Mouse (Mus musculus): ENCODE results near the gene Kdm4d. TPM values are rescaled to one million over a fixed set of nuclear protein-coding genes. Genes with fewer than 3 reads are reported as not detected.

Kdm4d gene
- polyA plus RNA-seq (2014; fragmentation: Nextera tagmentation; extraction: Ambion mirVana): 0.45 and 0.98 TPM in 2 replicates

GRCm38 (mm10) chr9:14500023-14500915, at the start of gene Kdm4d, which contains the start of gene Cwc15:
TSS of gene Kdm4d (minus strand) at chr9:14500482.
TSS of gene Cwc15 (plus strand) at chr9:14500617.
- H3K27ac ChIP-seq (replicated peaks; ENCODE audit: low read depth, low read length): peak within 1 kb of the TSS; percentile 70
- H3K9me3 ChIP-seq (ENCODE audit: control insufficient read depth, low read length): no peaks in the 10 kb centered on the region
- H3K27me3 ChIP-seq (ENCODE audit: control insufficient read depth, insufficient read depth, low read length): no peaks in the 10 kb centered on the region
- peak within 1 kb of the TSS; percentile 86 for H3K4me2 ChIP-seq (ENCODE audit: low read length)
- peak within 1 kb of the TSS; percentile 80 for H3K4me3 ChIP-seq (replicated peaks; ENCODE audit: low read depth, low read length)
- WGBS: under 1% methylated on average over 59 of the region's 59 CpGs
- DNase-seq (peak; percentile 99), ATAC-seq (ENCODE audit: low FRiP score, low TSS enrichment) (peak; percentile 98)
- peak within 1 kb of the TSS; percentile 74 for H3K9ac ChIP-seq (replicated peaks; ENCODE audit: low read length)
- peaks cover 9% of the 10 kb centered on the region; the same call in 1 of the 2 replicates for H3K4me1 ChIP-seq (ENCODE audit: control insufficient read depth, insufficient read depth, low read length)
- peaks cover 27% of the 10 kb centered on the region for H3K36me3 ChIP-seq (ENCODE audit: control insufficient read depth, insufficient read depth, low read length)

- Histone ChIP-seq H3K9me3 (ENCODE audit: control insufficient read depth, low read length) (no peaks in the 10 kb centered on the region), H3K4me1 (ENCODE audit: control insufficient read depth, insufficient read depth, low read length) (no peaks in the 10 kb centered on the region), H3K27ac (replicated peaks; ENCODE audit: low read depth, low read length) (no peak overlapping the region), H3K36me3 (ENCODE audit: control insufficient read depth, insufficient read depth, low read length) (peaks cover 74% of the 10 kb centered on the region), H3K9ac (replicated peaks; ENCODE audit: low read length) (no peak overlapping the region), H3K27me3 (ENCODE audit: control insufficient read depth, insufficient read depth, low read length) (no peaks in the 10 kb centered on the region), H3K4me2 (ENCODE audit: low read length) (no peak overlapping the region), H3K4me3 (replicated peaks; ENCODE audit: low read depth, low read length) (no peak overlapping the region)
- WGBS: 86% methylated on average over 11 of the region's 11 CpGs
- no peak; the same call in 1 of the 2 replicates for ATAC-seq (ENCODE audit: low FRiP score, low TSS enrichment)
- DNase-seq: no peak
Measured at GRCm38 (mm10) chr9:14548366-14548761, 48.1 kb upstream of the Kdm4d start.

- ATAC-seq (ENCODE audit: low FRiP score, low TSS enrichment) (no peak), DNase-seq (no peak)
- no peaks in the 10 kb centered on the region for H3K4me1 ChIP-seq (ENCODE audit: control insufficient read depth, insufficient read depth, low read length)
- no peaks in the 10 kb centered on the region for H3K27me3 ChIP-seq (ENCODE audit: control insufficient read depth, insufficient read depth, low read length)
- H3K9ac ChIP-seq (replicated peaks; ENCODE audit: low read length): no peak overlapping the region
- no peak overlapping the region for H3K4me3 ChIP-seq (replicated peaks; ENCODE audit: low read depth, low read length)
- H3K9me3 ChIP-seq (ENCODE audit: control insufficient read depth, low read length): no peaks in the 10 kb centered on the region
- peaks cover 69% of the 10 kb centered on the region for H3K36me3 ChIP-seq (ENCODE audit: control insufficient read depth, insufficient read depth, low read length)
- H3K27ac ChIP-seq (replicated peaks; ENCODE audit: low read depth, low read length): no peak overlapping the region
- H3K4me2 ChIP-seq (ENCODE audit: low read length): no peak overlapping the region
- 89% methylated on average over 12 of the region's 12 CpGs for WGBS
Measured at GRCm38 (mm10) chr9:14547584-14548365, 47.5 kb upstream of the Kdm4d start.

GRCm38 (mm10) chr9:14544034-14544757, 43.9 kb upstream of the Kdm4d start:
- peaks cover 52% of the 10 kb centered on the region for H3K36me3 ChIP-seq (ENCODE audit: control insufficient read depth, insufficient read depth, low read length)
- H3K27ac ChIP-seq (replicated peaks; ENCODE audit: low read depth, low read length): no peak overlapping the region
- no peak overlapping the region for H3K4me2 ChIP-seq (ENCODE audit: low read length)
- no peaks in the 10 kb centered on the region for H3K27me3 ChIP-seq (ENCODE audit: control insufficient read depth, insufficient read depth, low read length)
- H3K4me3 ChIP-seq (replicated peaks; ENCODE audit: low read depth, low read length): no peak overlapping the region
- DNase-seq (no peak), ATAC-seq (ENCODE audit: low FRiP score, low TSS enrichment) (no peak)
- no peaks in the 10 kb centered on the region for H3K9me3 ChIP-seq (ENCODE audit: control insufficient read depth, low read length)
- no peaks in the 10 kb centered on the region for H3K4me1 ChIP-seq (ENCODE audit: control insufficient read depth, insufficient read depth, low read length)
- H3K9ac ChIP-seq (replicated peaks; ENCODE audit: low read length): no peak overlapping the region
- 65% methylated on average over 9 of the region's 9 CpGs for WGBS

GRCm38 (mm10) chr9:14534833-14535456, 34.7 kb upstream of the Kdm4d start:
- DNase-seq: no peak
- Histone ChIP-seq H3K4me1 (ENCODE audit: control insufficient read depth, insufficient read depth, low read length) (no peaks in the 10 kb centered on the region), H3K36me3 (ENCODE audit: control insufficient read depth, insufficient read depth, low read length) (peaks cover 5% of the 10 kb centered on the region; the same call in 1 of the 2 replicates), H3K4me3 (replicated peaks; ENCODE audit: low read depth, low read length) (no peak overlapping the region), H3K9me3 (ENCODE audit: control insufficient read depth, low read length) (no peaks in the 10 kb centered on the region), H3K4me2 (ENCODE audit: low read length) (no peak overlapping the region), H3K9ac (replicated peaks; ENCODE audit: low read length) (no peak overlapping the region), H3K27ac (replicated peaks; ENCODE audit: low read depth, low read length) (no peak overlapping the region), H3K27me3 (ENCODE audit: control insufficient read depth, insufficient read depth, low read length) (no peaks in the 10 kb centered on the region)
- WGBS: 88% methylated on average over 9 of the region's 9 CpGs
- no peak for ATAC-seq (ENCODE audit: low FRiP score, low TSS enrichment)

- no peak for DNase-seq
- no peak overlapping the region for H3K9ac ChIP-seq (replicated peaks; ENCODE audit: low read length)
- ATAC-seq (ENCODE audit: low FRiP score, low TSS enrichment): no peak
Measured at GRCm38 (mm10) chr9:14533659-14534058, 33.4 kb upstream of the Kdm4d start.

GRCm38 (mm10) chr9:14532283-14532682, 32.0 kb upstream of the Kdm4d start:
- no peaks in the 10 kb centered on the region for H3K27me3 ChIP-seq (ENCODE audit: control insufficient read depth, insufficient read depth, low read length)
- no peak overlapping the region for H3K27ac ChIP-seq (replicated peaks; ENCODE audit: low read depth, low read length)
- H3K9ac ChIP-seq (replicated peaks; ENCODE audit: low read length): no peak overlapping the region
- H3K9me3 ChIP-seq (ENCODE audit: control insufficient read depth, low read length): no peaks in the 10 kb centered on the region
- no peak overlapping the region for H3K4me3 ChIP-seq (replicated peaks; ENCODE audit: low read depth, low read length)
- H3K36me3 ChIP-seq (ENCODE audit: control insufficient read depth, insufficient read depth, low read length): no peaks in the 10 kb centered on the region
- WGBS: 3% methylated on average over 3 of the region's 3 CpGs
- peak; percentile 39 for DNase-seq
- no peak overlapping the region for H3K4me2 ChIP-seq (ENCODE audit: low read length)
- peak; percentile 66; the same call in 1 of the 2 replicates for ATAC-seq (ENCODE audit: low FRiP score, low TSS enrichment)
- no peaks in the 10 kb centered on the region for H3K4me1 ChIP-seq (ENCODE audit: control insufficient read depth, insufficient read depth, low read length)

More at GRCm38 (mm10) chr9:14533659-14534058, 33.4 kb upstream of the Kdm4d start:
- no peaks in the 10 kb centered on the region for H3K4me1 ChIP-seq (ENCODE audit: control insufficient read depth, insufficient read depth, low read length)
- WGBS: 93% methylated on average over 2 of the region's 2 CpGs
- no peaks in the 10 kb centered on the region for H3K27me3 ChIP-seq (ENCODE audit: control insufficient read depth, insufficient read depth, low read length)
- H3K4me2 ChIP-seq (ENCODE audit: low read length): no peak overlapping the region
- H3K9me3 ChIP-seq (ENCODE audit: control insufficient read depth, low read length): no peaks in the 10 kb centered on the region
- H3K4me3 ChIP-seq (replicated peaks; ENCODE audit: low read depth, low read length): no peak overlapping the region
- H3K27ac ChIP-seq (replicated peaks; ENCODE audit: low read depth, low read length): no peak overlapping the region
- no peaks in the 10 kb centered on the region for H3K36me3 ChIP-seq (ENCODE audit: control insufficient read depth, insufficient read depth, low read length)

GRCm38 (mm10) chr9:14530004-14530403, 29.7 kb upstream of the Kdm4d start:
- Histone ChIP-seq H3K4me3 (replicated peaks; ENCODE audit: low read depth, low read length) (no peak overlapping the region), H3K27ac (replicated peaks; ENCODE audit: low read depth, low read length) (no peak overlapping the region), H3K36me3 (ENCODE audit: control insufficient read depth, insufficient read depth, low read length) (no peaks in the 10 kb centered on the region), H3K27me3 (ENCODE audit: control insufficient read depth, insufficient read depth, low read length) (no peaks in the 10 kb centered on the region), H3K4me2 (ENCODE audit: low read length) (no peak overlapping the region), H3K9me3 (ENCODE audit: control insufficient read depth, low read length) (no peaks in the 10 kb centered on the region), H3K4me1 (ENCODE audit: control insufficient read depth, insufficient read depth, low read length) (no peaks in the 10 kb centered on the region), H3K9ac (replicated peaks; ENCODE audit: low read length) (no peak overlapping the region)
- ATAC-seq (ENCODE audit: low FRiP score, low TSS enrichment) (no peak), DNase-seq (no peak)
- 78% methylated on average over 5 of the region's 5 CpGs for WGBS
